Mouse (Mus musculus): Measurements from ENCODE around the gene Arhgef12. TPM values are rescaled to one million over a fixed set of nuclear protein-coding genes. Genes with fewer than 3 reads are reported as not detected.

Arhgef12 gene
- 7.3 and 7.8 TPM in 2 replicates for polyA plus RNA-seq (2016; fragmentation: Nextera tagmentation; extraction: Ambion mirVana)

- peaks cover 39% of the 10 kb centered on the region for H3K4me1 ChIP-seq
- WGBS, result 45% methylated on average over 10 of the region's 10 CpGs
- no peak for DNase-seq (ENCODE audit: low spot score)
- H3K27me3 ChIP-seq (ENCODE audit: low read depth, poor library complexity, severe bottlenecking), result no peaks in the 10 kb centered on the region
- H3K36me3 ChIP-seq, result peaks cover 21% of the 10 kb centered on the region
- peak within 1 kb of the TSS; percentile 93 for H3K27ac ChIP-seq (replicated peaks)
- no peaks in the 10 kb centered on the region for H3K9me3 ChIP-seq (replicated peaks)
- H3K4me3 ChIP-seq, result peak within 1 kb of the TSS; percentile 80
These were observed at the start of gene Arhgef12 for GRCm38 (mm10) chr9:43107187-43107517. TSS of gene Arhgef12 (minus strand) at chr9:43107239.

GRCm38 (mm10) chr9:43155960-43156359 lies 48.9 kb upstream of the Arhgef12 start:
- no peak overlapping the region for H3K4me3 ChIP-seq
- peaks cover 10% of the 10 kb centered on the region; the same call in 1 of the 2 replicates for H3K27me3 ChIP-seq (ENCODE audit: low read depth, poor library complexity, severe bottlenecking)
- no peaks in the 10 kb centered on the region for H3K9me3 ChIP-seq (replicated peaks)
- WGBS, result 78% methylated on average over 6 of the region's 6 CpGs
- H3K4me1 ChIP-seq, result no peaks in the 10 kb centered on the region
- H3K36me3 ChIP-seq, result no peaks in the 10 kb centered on the region
- no peak for DNase-seq (ENCODE audit: low spot score)
- H3K27ac ChIP-seq (replicated peaks), result no peak overlapping the region

GRCm38 (mm10) chr9:43151779-43152178 lies 44.7 kb upstream of the Arhgef12 start:
- H3K4me3 ChIP-seq, result no peak overlapping the region
- H3K27ac ChIP-seq (replicated peaks), result no peak overlapping the region
- 92% methylated on average over 6 of the region's 6 CpGs for WGBS
- no peak for DNase-seq (ENCODE audit: low spot score)
- no peaks in the 10 kb centered on the region for H3K36me3 ChIP-seq
- peaks cover 10% of the 10 kb centered on the region; the same call in 1 of the 2 replicates for H3K27me3 ChIP-seq (ENCODE audit: low read depth, poor library complexity, severe bottlenecking)
- H3K4me1 ChIP-seq, result no peaks in the 10 kb centered on the region
- no peaks in the 10 kb centered on the region for H3K9me3 ChIP-seq (replicated peaks)

GRCm38 (mm10) chr9:43150957-43151356 lies 43.9 kb upstream of the Arhgef12 start:
- WGBS, result 89% methylated on average over 9 of the region's 9 CpGs
- Histone ChIP-seq H3K4me1 (no peaks in the 10 kb centered on the region), H3K9me3 (replicated peaks) (no peaks in the 10 kb centered on the region), H3K27ac (replicated peaks) (no peak overlapping the region), H3K27me3 (ENCODE audit: low read depth, poor library complexity, severe bottlenecking) (peaks cover 10% of the 10 kb centered on the region; the same call in 1 of the 2 replicates), H3K4me3 (no peak overlapping the region), H3K36me3 (no peaks in the 10 kb centered on the region)
- DNase-seq (ENCODE audit: low spot score), result no peak

GRCm38 (mm10) chr9:43150075-43150474 lies 43.0 kb upstream of the Arhgef12 start:
- no peak overlapping the region for H3K4me3 ChIP-seq
- 70% methylated on average over 10 of the region's 10 CpGs for WGBS

GRCm38 (mm10) chr9:43149498-43149897 lies 42.5 kb upstream of the Arhgef12 start:
- DNase-seq (ENCODE audit: low spot score), result no peak
- no peak overlapping the region for H3K4me3 ChIP-seq
- peaks cover 10% of the 10 kb centered on the region; the same call in 1 of the 2 replicates for H3K27me3 ChIP-seq (ENCODE audit: low read depth, poor library complexity, severe bottlenecking)
- 87% methylated on average over 3 of the region's 3 CpGs for WGBS
- no peaks in the 10 kb centered on the region for H3K36me3 ChIP-seq
- H3K9me3 ChIP-seq (replicated peaks), result no peaks in the 10 kb centered on the region
- no peaks in the 10 kb centered on the region for H3K4me1 ChIP-seq
- no peak overlapping the region for H3K27ac ChIP-seq (replicated peaks)

More at GRCm38 (mm10) chr9:43150075-43150474, 43.0 kb upstream of the Arhgef12 start:
- Histone ChIP-seq H3K36me3 (no peaks in the 10 kb centered on the region), H3K4me1 (no peaks in the 10 kb centered on the region), H3K9me3 (replicated peaks) (no peaks in the 10 kb centered on the region), H3K27ac (replicated peaks) (no peak overlapping the region), H3K27me3 (ENCODE audit: low read depth, poor library complexity, severe bottlenecking) (peaks cover 10% of the 10 kb centered on the region; the same call in 1 of the 2 replicates)
- DNase-seq (ENCODE audit: low spot score), result no peak

GRCm38 (mm10) chr9:43145196-43145595 lies 38.2 kb upstream of the Arhgef12 start:
- WGBS, result 87% methylated on average over 4 of the region's 4 CpGs
- peaks cover 12% of the 10 kb centered on the region for H3K27me3 ChIP-seq (ENCODE audit: low read depth, poor library complexity, severe bottlenecking)

GRCm38 (mm10) chr9:43144206-43144810 lies 37.3 kb upstream of the Arhgef12 start:
- Histone ChIP-seq H3K27ac (replicated peaks) (no peak overlapping the region), H3K4me3 (no peak overlapping the region), H3K36me3 (no peaks in the 10 kb centered on the region), H3K27me3 (ENCODE audit: low read depth, poor library complexity, severe bottlenecking) (peaks cover 12% of the 10 kb centered on the region), H3K9me3 (replicated peaks) (no peaks in the 10 kb centered on the region), H3K4me1 (peaks cover 2% of the 10 kb centered on the region; the same call in 1 of the 2 replicates)
- 73% methylated on average over 12 of the region's 12 CpGs for WGBS
- no peak for DNase-seq (ENCODE audit: low spot score)

More at GRCm38 (mm10) chr9:43145196-43145595, 38.2 kb upstream of the Arhgef12 start:
- no peak overlapping the region for H3K27ac ChIP-seq (replicated peaks)
- H3K9me3 ChIP-seq (replicated peaks), result no peaks in the 10 kb centered on the region
- H3K4me1 ChIP-seq, result peaks cover 2% of the 10 kb centered on the region; the same call in 1 of the 2 replicates
- H3K36me3 ChIP-seq, result no peaks in the 10 kb centered on the region
- DNase-seq (ENCODE audit: low spot score), result no peak
- H3K4me3 ChIP-seq, result no peak overlapping the region

GRCm38 (mm10) chr9:43141839-43142238 lies 34.8 kb upstream of the Arhgef12 start:
- peak; percentile 68 for DNase-seq (ENCODE audit: low spot score)
- peaks cover 2% of the 10 kb centered on the region; the same call in 1 of the 2 replicates for H3K4me1 ChIP-seq
- 13% methylated on average over 4 of the region's 4 CpGs for WGBS

GRCm38 (mm10) chr9:43133525-43133924 lies 26.5 kb upstream of the Arhgef12 start:
- Histone ChIP-seq H3K9me3 (replicated peaks) (no peaks in the 10 kb centered on the region), H3K4me1 (peaks cover 9% of the 10 kb centered on the region), H3K4me3 (no peak overlapping the region), H3K36me3 (no peaks in the 10 kb centered on the region), H3K27me3 (ENCODE audit: low read depth, poor library complexity, severe bottlenecking) (no peaks in the 10 kb centered on the region), H3K27ac (replicated peaks) (no peak overlapping the region)
- WGBS, result 85% methylated on average over 3 of the region's 3 CpGs
- DNase-seq (ENCODE audit: low spot score), result no peak

More at GRCm38 (mm10) chr9:43141839-43142238, 34.8 kb upstream of the Arhgef12 start:
- Histone ChIP-seq H3K36me3 (no peaks in the 10 kb centered on the region), H3K27me3 (ENCODE audit: low read depth, poor library complexity, severe bottlenecking) (peaks cover 12% of the 10 kb centered on the region), H3K27ac (replicated peaks) (no peak overlapping the region), H3K9me3 (replicated peaks) (no peaks in the 10 kb centered on the region), H3K4me3 (no peak overlapping the region)

- Histone ChIP-seq H3K27ac (replicated peaks) (no peak overlapping the region), H3K4me1 (peaks cover 9% of the 10 kb centered on the region), H3K9me3 (replicated peaks) (no peaks in the 10 kb centered on the region), H3K36me3 (no peaks in the 10 kb centered on the region), H3K27me3 (ENCODE audit: low read depth, poor library complexity, severe bottlenecking) (no peaks in the 10 kb centered on the region), H3K4me3 (no peak overlapping the region)
- WGBS, result 37% methylated on average over 4 of the region's 4 CpGs
- DNase-seq (ENCODE audit: low spot score), result no peak
These were observed 25.3 kb upstream of the Arhgef12 start for GRCm38 (mm10) chr9:43132380-43132779.

GRCm38 (mm10) chr9:43131940-43132339 lies 24.9 kb upstream of the Arhgef12 start:
- Histone ChIP-seq H3K4me1 (peaks cover 9% of the 10 kb centered on the region), H3K27me3 (ENCODE audit: low read depth, poor library complexity, severe bottlenecking) (no peaks in the 10 kb centered on the region), H3K36me3 (no peaks in the 10 kb centered on the region), H3K27ac (replicated peaks) (no peak overlapping the region), H3K9me3 (replicated peaks) (no peaks in the 10 kb centered on the region), H3K4me3 (no peak overlapping the region)
- no peak for DNase-seq (ENCODE audit: low spot score)
- WGBS, result 73% methylated on average over 5 of the region's 5 CpGs

GRCm38 (mm10) chr9:43130684-43131083 lies 23.6 kb upstream of the Arhgef12 start:
- Histone ChIP-seq H3K9me3 (replicated peaks) (no peaks in the 10 kb centered on the region), H3K4me1 (peaks cover 9% of the 10 kb centered on the region), H3K27ac (replicated peaks) (no peak overlapping the region), H3K4me3 (no peak overlapping the region), H3K36me3 (no peaks in the 10 kb centered on the region), H3K27me3 (ENCODE audit: low read depth, poor library complexity, severe bottlenecking) (no peaks in the 10 kb centered on the region)
- 97% methylated on average over 2 of the region's 2 CpGs for WGBS
- DNase-seq (ENCODE audit: low spot score), result no peak

All from midbrain, embryonic 10.5 days (tissue).